Mouse (Mus musculus): ENCODE results near the gene 4930556J24Rik. TPM values are rescaled to one million over a fixed set of nuclear protein-coding genes. Genes with fewer than 3 reads are reported as not detected.

4930556J24Rik gene
- polyA plus RNA-seq, 1 experiment from 2014 or later: 0.29 TPM

GRCm38 (mm10) chr11:3937321-3937874 is 39.2 kb downstream of the 4930556J24Rik start:
- Histone ChIP-seq H3K4me1 (ENCODE audit: control insufficient read depth, insufficient read depth, low read length) (no peaks in the 10 kb centered on the region), H3K9me3 (ENCODE audit: control insufficient read depth, low read depth, low read length) (no peaks in the 10 kb centered on the region), H3K4me2 (replicated peaks; ENCODE audit: low read depth, low read length) (no peak overlapping the region), H3K27ac (ENCODE audit: low read length) (no peak overlapping the region), H3K36me3 (ENCODE audit: control insufficient read depth, insufficient read depth, low read length) (no peaks in the 10 kb centered on the region), H3K9ac (replicated peaks; ENCODE audit: low read depth, low read length) (no peak overlapping the region), H3K4me3 (ENCODE audit: low read depth, low read length) (no peak overlapping the region), H3K27me3 (ENCODE audit: control insufficient read depth, insufficient read depth, low read length) (no peaks in the 10 kb centered on the region)
- 67% methylated on average over 13 of the region's 13 CpGs for WGBS
- no peak for ATAC-seq (ENCODE audit: insufficient number of reproducible peaks, insufficient read depth, low FRiP score, low read depth)

DNA sequence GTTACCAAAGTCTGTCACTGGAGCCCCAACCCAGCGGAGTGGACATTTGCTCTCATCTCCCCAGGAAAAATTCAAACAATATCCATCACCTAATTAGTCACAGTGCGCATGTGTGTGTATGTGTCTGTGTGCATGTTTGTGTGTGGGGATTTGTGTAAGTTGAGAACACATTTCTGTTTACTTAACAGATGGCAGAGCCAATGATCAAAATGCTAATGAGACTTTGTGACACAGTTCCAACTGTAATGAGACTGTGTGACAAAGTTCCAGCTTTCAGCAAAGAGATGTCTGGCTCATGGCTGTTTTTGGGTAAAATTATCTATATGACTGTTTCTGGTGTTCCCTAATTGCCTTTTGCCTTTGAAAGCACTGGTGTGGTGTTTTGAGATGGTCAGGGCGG is 40.3 kb downstream of the 4930556J24Rik start:
- 87% methylated on average over 3 of the region's 3 CpGs for WGBS
- Histone ChIP-seq H3K27me3 (ENCODE audit: control insufficient read depth, insufficient read depth, low read length) (no peaks in the 10 kb centered on the region), H3K4me3 (ENCODE audit: low read depth, low read length) (no peak overlapping the region), H3K4me2 (replicated peaks; ENCODE audit: low read depth, low read length) (no peak overlapping the region), H3K9ac (replicated peaks; ENCODE audit: low read depth, low read length) (no peak overlapping the region), H3K36me3 (ENCODE audit: control insufficient read depth, insufficient read depth, low read length) (no peaks in the 10 kb centered on the region), H3K27ac (ENCODE audit: low read length) (no peak overlapping the region), H3K4me1 (ENCODE audit: control insufficient read depth, insufficient read depth, low read length) (peaks cover 5% of the 10 kb centered on the region), H3K9me3 (ENCODE audit: control insufficient read depth, low read depth, low read length) (no peaks in the 10 kb centered on the region)
- ATAC-seq (ENCODE audit: insufficient number of reproducible peaks, insufficient read depth, low FRiP score, low read depth): no peak

DNA sequence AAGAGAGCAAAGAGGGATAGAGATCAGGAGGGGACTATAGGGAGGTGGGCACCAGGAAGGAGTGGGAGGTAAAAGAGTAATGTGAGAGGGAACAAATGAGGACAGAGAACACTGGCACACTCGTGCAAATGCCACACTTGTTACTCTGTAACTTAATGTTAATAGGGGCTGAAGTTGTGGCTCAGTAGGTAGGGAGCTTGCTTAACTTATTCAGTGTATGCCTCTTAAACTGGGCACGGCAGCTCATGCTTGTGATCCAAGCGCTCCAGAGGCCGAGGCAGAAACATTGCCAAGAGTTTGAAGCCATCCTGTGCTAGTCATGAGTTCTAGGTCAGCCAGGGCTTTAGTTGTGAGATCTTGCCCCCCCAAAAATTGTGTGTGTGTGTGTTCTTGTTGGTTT is 41.4 kb downstream of the 4930556J24Rik start:
- H3K4me3 ChIP-seq (ENCODE audit: low read depth, low read length): no peak overlapping the region
- H3K27ac ChIP-seq (ENCODE audit: low read length): no peak overlapping the region
- H3K9ac ChIP-seq (replicated peaks; ENCODE audit: low read depth, low read length): no peak overlapping the region
- peaks cover 8% of the 10 kb centered on the region for H3K4me1 ChIP-seq (ENCODE audit: control insufficient read depth, insufficient read depth, low read length)
- no peaks in the 10 kb centered on the region for H3K27me3 ChIP-seq (ENCODE audit: control insufficient read depth, insufficient read depth, low read length)
- no peaks in the 10 kb centered on the region for H3K9me3 ChIP-seq (ENCODE audit: control insufficient read depth, low read depth, low read length)
- no peak for ATAC-seq (ENCODE audit: insufficient number of reproducible peaks, insufficient read depth, low FRiP score, low read depth)
- 76% methylated on average over 4 of the region's 4 CpGs for WGBS
- no peaks in the 10 kb centered on the region for H3K36me3 ChIP-seq (ENCODE audit: control insufficient read depth, insufficient read depth, low read length)
- H3K4me2 ChIP-seq (replicated peaks; ENCODE audit: low read depth, low read length): no peak overlapping the region

DNA sequence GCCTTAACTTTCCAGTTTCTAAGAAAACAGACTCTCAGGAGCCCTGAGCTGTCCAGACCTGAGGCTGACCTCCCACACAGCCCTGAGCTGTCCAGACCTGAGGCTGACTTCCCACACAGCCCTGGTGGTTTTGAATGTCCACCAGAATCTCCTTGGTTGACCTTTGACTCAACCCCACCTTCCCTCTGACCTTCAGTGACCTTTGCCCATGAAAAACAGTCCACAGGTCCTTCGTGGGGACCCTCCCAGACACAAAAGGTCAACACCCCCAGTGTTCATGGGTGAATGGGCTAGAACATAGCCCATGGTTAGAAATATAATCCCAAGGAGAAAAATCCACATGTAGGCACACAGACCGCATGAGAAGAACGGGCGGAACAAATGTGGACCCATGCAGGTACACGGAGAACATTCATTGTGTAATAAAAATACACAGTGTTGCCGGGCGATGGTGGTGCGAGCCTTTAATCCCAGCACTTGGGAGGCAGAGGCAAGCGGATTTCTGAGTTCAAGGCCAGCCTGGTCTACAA is 42.8 kb downstream of the 4930556J24Rik start:
- H3K27ac ChIP-seq (ENCODE audit: low read length): no peak overlapping the region
- H3K27me3 ChIP-seq (ENCODE audit: control insufficient read depth, insufficient read depth, low read length): no peaks in the 10 kb centered on the region
- H3K4me3 ChIP-seq (ENCODE audit: low read depth, low read length): no peak overlapping the region
- H3K9me3 ChIP-seq (ENCODE audit: control insufficient read depth, low read depth, low read length): no peaks in the 10 kb centered on the region
- ATAC-seq (ENCODE audit: insufficient number of reproducible peaks, insufficient read depth, low FRiP score, low read depth): no peak
- H3K4me2 ChIP-seq (replicated peaks; ENCODE audit: low read depth, low read length): no peak overlapping the region
- H3K4me1 ChIP-seq (ENCODE audit: control insufficient read depth, insufficient read depth, low read length): peaks cover 8% of the 10 kb centered on the region
- H3K9ac ChIP-seq (replicated peaks; ENCODE audit: low read depth, low read length): no peak overlapping the region
- no peaks in the 10 kb centered on the region for H3K36me3 ChIP-seq (ENCODE audit: control insufficient read depth, insufficient read depth, low read length)
- WGBS: 92% methylated on average over 9 of the region's 9 CpGs

DNA sequence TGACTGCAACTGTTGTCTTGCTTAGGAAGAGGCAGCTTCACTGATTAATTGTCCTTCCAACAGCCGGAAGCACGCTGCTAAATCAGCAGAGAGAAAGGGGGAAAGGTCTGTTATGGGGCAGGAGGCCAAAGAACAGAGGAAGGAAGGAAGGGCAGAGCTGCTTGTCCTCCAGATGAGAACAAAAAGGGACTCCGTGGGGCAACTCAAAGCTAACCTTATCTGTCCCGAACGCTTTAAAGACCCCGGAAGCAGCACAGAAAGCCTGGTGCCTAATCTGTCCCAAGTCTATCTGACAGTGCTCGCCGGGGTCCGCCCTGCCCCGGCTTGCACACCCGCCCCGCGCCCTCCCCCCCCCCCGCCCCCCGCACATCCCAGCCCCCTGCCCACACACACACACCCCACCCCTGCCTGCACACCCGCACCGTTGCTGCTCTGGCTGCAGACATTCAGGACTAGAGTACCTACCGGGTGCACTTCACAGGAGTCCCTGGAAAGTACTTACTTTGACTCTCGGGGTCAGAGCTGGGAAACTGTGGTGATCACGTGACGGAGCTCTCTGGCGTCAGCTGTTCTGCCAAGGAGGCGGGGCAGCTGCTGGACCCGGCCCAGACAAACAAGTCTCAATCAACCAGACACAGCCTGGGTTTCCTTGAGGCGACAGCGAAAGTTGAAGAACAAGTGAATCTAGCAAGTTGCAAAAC is 44.9 kb downstream of the 4930556J24Rik start, which contains the start of gene Tcn2:
Gene Tcn2, minus strand, starts transcription at position 649 of the 701 bp plus-strand sequence.
- peak within 1 kb of the TSS; percentile 28; the same call in 1 of the 2 replicates for H3K9ac ChIP-seq (replicated peaks; ENCODE audit: low read depth, low read length)
- no peaks in the 10 kb centered on the region for H3K9me3 ChIP-seq (ENCODE audit: control insufficient read depth, low read depth, low read length)
- no peaks in the 10 kb centered on the region for H3K27me3 ChIP-seq (ENCODE audit: control insufficient read depth, insufficient read depth, low read length)
- H3K36me3 ChIP-seq (ENCODE audit: control insufficient read depth, insufficient read depth, low read length): no peaks in the 10 kb centered on the region
- 0% methylated on average over 23 of the region's 26 CpGs for WGBS
- H3K4me1 ChIP-seq (ENCODE audit: control insufficient read depth, insufficient read depth, low read length): peaks cover 8% of the 10 kb centered on the region
- no peak within 1 kb of the TSS for H3K27ac ChIP-seq (ENCODE audit: low read length)
- H3K4me3 ChIP-seq (ENCODE audit: low read depth, low read length): peak within 1 kb of the TSS; percentile 39
- H3K4me2 ChIP-seq (replicated peaks; ENCODE audit: low read depth, low read length): peak within 1 kb of the TSS; percentile 69
- peak; percentile 74 for ATAC-seq (ENCODE audit: insufficient number of reproducible peaks, insufficient read depth, low FRiP score, low read depth)

GRCm38 (mm10) chr11:3930931-3931330 is 45.6 kb downstream of the 4930556J24Rik start:
- H3K9ac ChIP-seq (replicated peaks; ENCODE audit: low read depth, low read length): peak overlapping the region; percentile 28; the same call in 1 of the 2 replicates
- H3K4me1 ChIP-seq (ENCODE audit: control insufficient read depth, insufficient read depth, low read length): peaks cover 8% of the 10 kb centered on the region
- WGBS: 29% methylated on average over 6 of the region's 6 CpGs
- 0 out of 2 replicates have a peak, but pooled peaks have one; percentile 20 for ATAC-seq (ENCODE audit: insufficient number of reproducible peaks, insufficient read depth, low FRiP score, low read depth)
- H3K36me3 ChIP-seq (ENCODE audit: control insufficient read depth, insufficient read depth, low read length): no peaks in the 10 kb centered on the region
- H3K27ac ChIP-seq (ENCODE audit: low read length): no peak overlapping the region
- H3K4me3 ChIP-seq (ENCODE audit: low read depth, low read length): peak overlapping the region; percentile 39
- peak overlapping the region; percentile 69 for H3K4me2 ChIP-seq (replicated peaks; ENCODE audit: low read depth, low read length)
- no peaks in the 10 kb centered on the region for H3K27me3 ChIP-seq (ENCODE audit: control insufficient read depth, insufficient read depth, low read length)
- no peaks in the 10 kb centered on the region for H3K9me3 ChIP-seq (ENCODE audit: control insufficient read depth, low read depth, low read length)

- no peaks in the 10 kb centered on the region for H3K27me3 ChIP-seq (ENCODE audit: control insufficient read depth, insufficient read depth, low read length)
- no peak overlapping the region for H3K27ac ChIP-seq (ENCODE audit: low read length)
- H3K4me2 ChIP-seq (replicated peaks; ENCODE audit: low read depth, low read length): no peak overlapping the region
- H3K9me3 ChIP-seq (ENCODE audit: control insufficient read depth, low read depth, low read length): no peaks in the 10 kb centered on the region
- H3K4me3 ChIP-seq (ENCODE audit: low read depth, low read length): no peak overlapping the region
- H3K36me3 ChIP-seq (ENCODE audit: control insufficient read depth, insufficient read depth, low read length): no peaks in the 10 kb centered on the region; the same call in 1 of the 2 replicates
- WGBS: 75% methylated on average over 4 of the region's 4 CpGs
- no peak for ATAC-seq (ENCODE audit: insufficient number of reproducible peaks, insufficient read depth, low FRiP score, low read depth)
- peaks cover 8% of the 10 kb centered on the region for H3K4me1 ChIP-seq (ENCODE audit: control insufficient read depth, insufficient read depth, low read length)
- no peak overlapping the region for H3K9ac ChIP-seq (replicated peaks; ENCODE audit: low read depth, low read length)
These were observed 46.6 kb downstream of the 4930556J24Rik start for GRCm38 (mm10) chr11:3930019-3930418.

DNA sequence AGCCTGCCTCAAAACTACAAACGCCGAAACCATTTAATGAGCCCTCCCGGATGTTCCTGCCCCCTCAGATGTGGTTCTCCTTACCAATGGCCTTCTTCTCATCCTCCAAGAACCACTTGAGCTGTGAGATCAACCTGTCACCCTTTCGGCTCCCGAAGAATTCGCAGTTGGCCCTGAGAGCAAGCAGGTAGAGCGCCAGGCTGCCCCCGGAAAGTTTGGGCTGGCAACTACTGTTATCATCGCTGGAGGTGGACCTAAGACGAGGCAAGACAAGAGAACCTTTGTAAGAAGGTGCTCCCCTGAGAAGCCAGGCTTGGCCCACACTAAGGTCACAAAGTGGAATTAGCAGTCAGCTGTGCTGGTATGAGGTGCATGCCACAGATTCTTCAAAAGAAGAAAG is 50.7 kb downstream of the 4930556J24Rik start:
- no peaks in the 10 kb centered on the region for H3K4me1 ChIP-seq (ENCODE audit: control insufficient read depth, insufficient read depth, low read length)
- H3K27ac ChIP-seq (ENCODE audit: low read length): no peak overlapping the region
- peaks cover 6% of the 10 kb centered on the region; the same call in 1 of the 2 replicates for H3K36me3 ChIP-seq (ENCODE audit: control insufficient read depth, insufficient read depth, low read length)
- no peak overlapping the region for H3K9ac ChIP-seq (replicated peaks; ENCODE audit: low read depth, low read length)
- no peaks in the 10 kb centered on the region for H3K27me3 ChIP-seq (ENCODE audit: control insufficient read depth, insufficient read depth, low read length)
- no peaks in the 10 kb centered on the region for H3K9me3 ChIP-seq (ENCODE audit: control insufficient read depth, low read depth, low read length)
- no peak for ATAC-seq (ENCODE audit: insufficient number of reproducible peaks, insufficient read depth, low FRiP score, low read depth)
- H3K4me3 ChIP-seq (ENCODE audit: low read depth, low read length): no peak overlapping the region
- WGBS: 91% methylated on average over 10 of the region's 10 CpGs
- H3K4me2 ChIP-seq (replicated peaks; ENCODE audit: low read depth, low read length): no peak overlapping the region
